Mouse (Mus musculus) urinary bladder, adult 2 months (tissue): ENCODE measurements around the gene Sh2d3c. TPM values are rescaled to one million over a fixed set of nuclear protein-coding genes. Genes with fewer than 3 reads are reported as not detected.

Experiments used
- DNase-seq: peaks from one replicate; pipeline ENCODE4 v3.0.0; 2022; ENCODE audit warnings: low spot score
- polyA plus RNA-seq: library from polyadenylated mRNA; depleted of rRNA; stranded (reverse); fragments of >200 nt; gene quantifications from 2 replicates; pipeline ENCODE4 v1.2.3, GENCODE M21; 2012

Sh2d3c gene
- polyA plus RNA-seq, 1 experiment: 9.9 TPM

- DNase-seq: no peak
Measured at GRCm38 (mm10) chr2:32724832-32725790, 4.3 kb downstream of the Sh2d3c start.

GRCm38 (mm10) chr2:32727435-32727834, 6.6 kb downstream of the Sh2d3c start:
- DNase-seq: peak; percentile 56

GRCm38 (mm10) chr2:32728463-32728862, 7.6 kb downstream of the Sh2d3c start:
- DNase-seq: no peak

- DNase-seq: no peak
Measured at GRCm38 (mm10) chr2:32729547-32729946, 8.7 kb downstream of the Sh2d3c start.

- no peak for DNase-seq
Measured at GRCm38 (mm10) chr2:32730854-32731253, 10.0 kb downstream of the Sh2d3c start.

GRCm38 (mm10) chr2:32731911-32732310, 11.1 kb downstream of the Sh2d3c start:
- DNase-seq: no peak

- DNase-seq: no peak
Measured at GRCm38 (mm10) chr2:32732695-32733094, 11.8 kb downstream of the Sh2d3c start.

GRCm38 (mm10) chr2:32734480-32734879, 13.6 kb downstream of the Sh2d3c start:
- DNase-seq: no peak

GRCm38 (mm10) chr2:32734933-32735332, 14.1 kb downstream of the Sh2d3c start:
- DNase-seq: no peak

GRCm38 (mm10) chr2:32736306-32736829, 15.5 kb downstream of the Sh2d3c start:
- DNase-seq: no peak

GRCm38 (mm10) chr2:32737008-32737407, 16.2 kb downstream of the Sh2d3c start:
- no peak for DNase-seq

GRCm38 (mm10) chr2:32739311-32739710, 18.5 kb downstream of the Sh2d3c start:
- DNase-seq: no peak

GRCm38 (mm10) chr2:32740916-32741272, 20.0 kb downstream of the Sh2d3c start, which contains the start of gene 6330409D20Rik:
Gene 6330409D20Rik, minus strand, starts transcription at chr2:32741016.
- no peak for DNase-seq

- no peak for DNase-seq
Measured at GRCm38 (mm10) chr2:32741273-32742172, 20.7 kb downstream of the Sh2d3c start.

GRCm38 (mm10) chr2:32742173-32742531, 21.3 kb downstream of the Sh2d3c start:
- DNase-seq: no peak

- DNase-seq: no peak
Measured at GRCm38 (mm10) chr2:32744272-32744982, 23.6 kb downstream of the Sh2d3c start.

GRCm38 (mm10) chr2:32749082-32749481, 28.2 kb downstream of the Sh2d3c start:
- DNase-seq: no peak

- no peak for DNase-seq
Measured at GRCm38 (mm10) chr2:32750199-32750598, 29.3 kb downstream of the Sh2d3c start.

- DNase-seq: peak; percentile 48
Measured at GRCm38 (mm10) chr2:32750887-32751664, 30.2 kb downstream of the Sh2d3c start.

- DNase-seq: no peak
Measured at GRCm38 (mm10) chr2:32751665-32752033, 30.8 kb downstream of the Sh2d3c start.

GRCm38 (mm10) chr2:32752181-32752580, 31.3 kb downstream of the Sh2d3c start:
- no peak for DNase-seq
